Mouse (Mus musculus) inflammation-experienced regulatory T-cells (primary cell): Measurements from ENCODE around the gene Slc25a11. TPM values are rescaled to one million over a fixed set of nuclear protein-coding genes. Genes with fewer than 3 reads are reported as not detected.

ENCODE experiments used
- polyA plus RNA-seq, 2 experiments: library from polyadenylated mRNA; unstranded; fragments of 100-300 nt; shearing (Covaris generic); gene quantifications; one replicate each; pipeline ENCODE4 v1.2.1; 2017

Gene Slc25a11
- 100 to 1,000 TPM; 164 to 182 TPM for polyA plus RNA-seq

GRCm38 (mm10) chr11:70646691-70647650 is at the start of gene Slc25a11, which contains the start of gene Rnf167:
Slc25a11 (minus strand) TSS chr11:70647479.
Rnf167 (plus strand) TSS chr11:70647235.

GRCm38 (mm10) chr11:70687601-70688199 is 40.4 kb upstream of the Slc25a11 start, which contains the start of gene Camta2:
Camta2 (minus strand) TSS chr11:70688105.

GRCm38 (mm10) chr11:70668771-70669505 is 21.7 kb upstream of the Slc25a11 start, which contains the start of gene Spag7:
Spag7 (minus strand) TSS chr11:70669416.

GRCm38 (mm10) chr11:70656964-70657363 is 9.7 kb upstream of the Slc25a11 start, which contains the start of gene Eno3:
Eno3 (plus strand) TSS chr11:70657202.

GRCm38 (mm10) chr11:70654198-70654922 is 7.1 kb upstream of the Slc25a11 start, which contains the start of gene Pfn1:
Pfn1 (minus strand) TSS chr11:70654644.

GRCm38 (mm10) chr11:70638714-70639278 is 8.5 kb downstream of the Slc25a11 start, which contains the start of gene Gp1ba:
Gp1ba (plus strand) TSS chr11:70639122.

GRCm38 (mm10) chr11:70619101-70619500 is 28.2 kb downstream of the Slc25a11 start, which contains the start of gene Chrne:
Chrne (minus strand) TSS chr11:70619216.

GRCm38 (mm10) chr11:70615516-70616093 is 31.7 kb downstream of the Slc25a11 start, which contains the start of gene 4930544D05Rik:
4930544D05Rik (plus strand) TSS chr11:70615848.

Other genes starting within 250 kb of the Slc25a11 start
- 10 to 100 TPM; 11.5 to 13.4 TPM for gene Pelp1, start 237.4 kb downstream of the Slc25a11 start, polyA plus RNA-seq
- gene Arrb2, start 214.8 kb downstream of the Slc25a11 start, polyA plus RNA-seq = 100 to 1,000 TPM; 249 to 281 TPM
- 10 to 100 TPM; 72.7 to 76.5 TPM for gene Med11, start 195.6 kb downstream of the Slc25a11 start, polyA plus RNA-seq
- gene Zmynd15, start 188.0 kb downstream of the Slc25a11 start, polyA plus RNA-seq = not detected
- 1 to 10 TPM in 1 of 2 experiments, under 1 TPM in 1; 0.19 to 1.3 TPM for gene Cxcl16, start 187.5 kb downstream of the Slc25a11 start, polyA plus RNA-seq
- gene Tm4sf5, start 142.2 kb downstream of the Slc25a11 start, polyA plus RNA-seq = 1 to 10 TPM; 2.2 to 2.9 TPM
- not detected for gene Vmo1, start 132.9 kb downstream of the Slc25a11 start, polyA plus RNA-seq
- gene Gltpd2, start 128.3 kb downstream of the Slc25a11 start, polyA plus RNA-seq = not detected
- gene Psmb6, start 122.1 kb downstream of the Slc25a11 start, polyA plus RNA-seq = 100 to 1,000 TPM; 312 to 326 TPM
- not detected for gene Gm40193, start 114.5 kb downstream of the Slc25a11 start, polyA plus RNA-seq
- 10 to 100 TPM in 1 of 2 experiments, 1 to 10 TPM in 1; 6.9 to 10.1 TPM for gene Pld2, start 107.4 kb downstream of the Slc25a11 start, polyA plus RNA-seq
- gene Mink1, start 84.6 kb downstream of the Slc25a11 start, polyA plus RNA-seq = 10 to 100 TPM; 15.9 to 22.2 TPM
- under 1 TPM; 0.20 to 0.78 TPM for gene 4930544D05Rik, start 31.6 kb downstream of the Slc25a11 start, polyA plus RNA-seq
- 1 to 10 TPM; 1.0 to 1.2 TPM for gene Chrne, start 28.3 kb downstream of the Slc25a11 start, polyA plus RNA-seq
- under 1 TPM; 0.17 to 0.18 TPM for gene Gp1ba, start 8.4 kb downstream of the Slc25a11 start, polyA plus RNA-seq
- gene Rnf167, start 244 bp downstream of the Slc25a11 start, polyA plus RNA-seq = 100 to 1,000 TPM; 350 to 474 TPM
- gene Pfn1, start 7.2 kb upstream of the Slc25a11 start, polyA plus RNA-seq = 1,000 to 10,000 TPM; 4,492 to 4,564 TPM
- gene Eno3, start 9.7 kb upstream of the Slc25a11 start, polyA plus RNA-seq = 10 to 100 TPM; 24.7 to 43.8 TPM
- gene Spag7, start 21.9 kb upstream of the Slc25a11 start, polyA plus RNA-seq = 10 to 100 TPM; 75.8 to 87.1 TPM
- 10 to 100 TPM; 45.4 to 63.7 TPM for gene Camta2, start 40.6 kb upstream of the Slc25a11 start, polyA plus RNA-seq
- 1 to 10 TPM in 1 of 2 experiments, not detected in 1; 1.4 TPM for gene Inca1, start 52.7 kb upstream of the Slc25a11 start, polyA plus RNA-seq
- 1 to 10 TPM; 1.4 to 2.1 TPM for gene Kif1c, start 53.1 kb upstream of the Slc25a11 start, polyA plus RNA-seq
- 1 to 10 TPM; 8.9 to 9.4 TPM for gene Zfp3, start 116.7 kb upstream of the Slc25a11 start, polyA plus RNA-seq
- 1 to 10 TPM in 1 of 2 experiments, not detected in 1; 1.1 TPM for gene Scimp, start 165.1 kb upstream of the Slc25a11 start, polyA plus RNA-seq
- gene Rabep1, start 197.3 kb upstream of the Slc25a11 start, polyA plus RNA-seq = 10 to 100 TPM; 48.1 to 65.4 TPM